Mouse (Mus musculus): ENCODE measurements at regions not wholly inside any gene's neighbourhood (a gene's known extent, or its start where the extent isn't known, plus 50 kb on each side); places are given as distances from the start of the nearest gene placed in this dataset.

DNA sequence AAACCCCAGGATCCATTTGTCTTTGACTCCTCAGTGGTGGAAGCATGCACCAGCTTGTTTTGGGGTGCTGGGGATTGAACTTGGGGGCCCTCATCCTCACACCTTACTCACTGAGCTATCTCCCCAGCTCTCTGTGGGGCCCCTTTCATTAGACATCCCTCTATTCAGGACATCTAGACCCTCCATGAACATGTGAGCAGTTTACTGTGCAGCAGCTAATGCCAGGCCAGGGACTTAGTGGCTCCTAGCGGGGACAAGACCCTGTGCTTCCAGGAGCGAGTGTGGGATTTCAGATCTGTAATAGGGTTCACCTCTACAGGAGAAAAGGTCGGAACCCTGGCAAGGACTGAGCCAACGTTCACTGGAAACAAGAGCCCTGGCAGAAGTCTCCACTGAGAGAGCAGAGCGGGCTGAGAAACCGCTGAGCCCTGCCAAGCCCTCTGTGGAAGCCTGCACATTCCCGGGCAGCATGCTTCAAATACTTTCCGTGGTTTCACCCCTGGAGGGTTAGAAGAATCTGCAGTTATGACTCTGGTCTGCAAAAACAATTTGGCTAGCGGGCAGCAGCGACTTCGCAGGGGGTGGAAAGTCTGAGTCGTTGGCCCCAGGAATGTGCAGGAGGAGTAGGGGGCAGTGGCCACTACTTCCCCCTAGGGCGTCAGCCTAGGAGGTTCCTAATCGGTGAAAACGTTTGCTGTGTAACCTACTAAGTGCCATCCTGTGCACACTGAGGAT is 125.6 kb downstream of the Smad6 start:
- no peak for DNase-seq (ENCODE audit: low spot score in 2 of 2)

DNA sequence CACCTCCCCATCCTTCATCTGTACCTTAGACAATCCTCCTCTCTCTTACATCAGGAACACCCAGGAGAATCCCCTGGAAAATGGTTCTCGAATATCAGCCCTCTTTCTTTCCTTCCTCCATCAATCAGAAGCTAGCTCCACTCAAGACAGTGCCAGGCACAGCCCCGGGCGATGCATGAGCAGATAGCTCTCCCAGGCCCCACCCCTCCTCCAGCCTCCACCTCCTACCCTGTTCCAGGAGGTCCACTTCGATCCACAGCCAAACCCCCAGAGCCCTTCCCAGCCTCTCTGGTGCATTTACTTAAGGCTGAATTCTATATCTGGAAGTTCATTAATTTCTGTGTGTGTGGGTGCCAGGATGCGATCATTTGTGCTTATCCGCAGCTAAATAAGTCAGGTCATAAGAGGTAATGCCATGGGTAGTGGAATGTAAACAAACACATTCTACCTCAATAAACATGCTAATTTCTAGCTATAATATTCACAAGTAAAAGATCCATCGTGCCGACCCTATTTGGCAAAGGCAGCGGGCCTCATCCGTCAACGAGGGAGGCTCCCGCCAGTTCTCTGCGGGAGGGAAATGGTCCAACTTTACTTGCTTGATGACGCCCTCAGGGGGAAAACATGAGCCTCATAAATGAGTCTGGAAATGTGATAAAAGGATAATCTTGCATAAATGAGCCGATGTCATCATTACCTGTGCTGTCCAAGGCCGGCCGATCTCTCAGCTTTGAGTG is 129.5 kb downstream of the Smad6 start:
- no peak for DNase-seq (ENCODE audit: low spot score in 2 of 2)

DNA sequence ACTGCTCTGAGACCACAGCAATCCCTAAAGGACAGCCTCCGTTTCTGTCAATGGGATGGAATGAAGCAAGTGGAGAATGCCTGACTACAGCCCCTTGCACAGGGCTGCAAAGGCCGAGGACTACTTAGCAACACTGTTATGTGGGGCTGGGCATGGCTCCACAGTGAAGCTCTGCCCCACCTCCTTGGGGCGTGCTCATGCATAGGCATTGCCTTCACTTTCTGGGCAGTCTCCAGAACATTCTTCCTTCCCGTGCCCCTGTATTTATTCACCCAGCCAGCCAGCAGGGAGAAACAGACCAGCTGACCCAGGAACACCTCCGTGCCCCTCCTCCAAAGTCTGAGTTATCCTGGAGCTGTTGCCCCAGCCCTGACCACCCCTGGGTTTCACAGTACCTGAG is 131.1 kb downstream of the Smad6 start:
- DNase-seq (ENCODE audit: low spot score in 2 of 2) = no peak

DNA sequence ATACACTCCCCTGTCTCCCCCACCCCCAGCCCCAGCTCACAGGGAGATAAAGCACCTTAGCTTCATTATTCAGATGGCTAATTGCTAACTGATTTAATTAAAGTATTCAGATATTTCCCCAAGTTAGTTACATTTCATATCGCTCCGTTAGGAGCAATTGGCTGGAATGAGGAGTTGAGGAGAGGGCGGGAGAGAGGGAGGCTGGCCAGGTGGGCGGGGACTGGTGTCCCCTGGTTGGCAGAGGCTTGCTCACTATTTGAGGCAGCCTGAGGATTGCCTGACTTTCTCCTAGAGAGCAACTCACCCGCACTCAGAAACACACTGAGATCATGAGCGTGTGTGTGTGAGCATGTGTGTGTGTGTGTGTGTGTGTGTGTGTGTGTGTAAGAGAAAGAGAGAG is 131.8 kb upstream of the Smad3 start:
- DNase-seq (ENCODE audit: low spot score in 2 of 2) = no peak

DNA sequence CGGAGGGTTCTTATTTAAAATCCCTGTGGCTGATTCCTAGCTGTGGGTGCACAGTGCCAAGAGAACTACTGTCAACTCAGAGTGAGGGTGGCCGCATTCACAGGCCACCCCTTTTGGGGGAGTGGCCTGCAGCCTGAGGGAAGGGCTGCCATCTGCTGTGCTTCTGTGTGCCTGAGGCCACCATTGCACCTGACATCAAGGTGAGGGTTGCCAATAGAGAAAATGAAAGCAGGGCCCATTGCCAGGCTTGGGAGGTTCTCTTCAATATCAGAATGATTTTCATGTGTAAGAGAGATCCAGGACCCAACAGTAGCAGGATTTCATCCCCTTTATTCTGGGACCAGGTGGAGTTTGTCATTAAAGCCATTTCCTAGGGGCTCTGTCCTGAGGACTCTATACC is 127.2 kb upstream of the Smad3 start:
- no peak for DNase-seq (ENCODE audit: low spot score in 2 of 2)

DNA sequence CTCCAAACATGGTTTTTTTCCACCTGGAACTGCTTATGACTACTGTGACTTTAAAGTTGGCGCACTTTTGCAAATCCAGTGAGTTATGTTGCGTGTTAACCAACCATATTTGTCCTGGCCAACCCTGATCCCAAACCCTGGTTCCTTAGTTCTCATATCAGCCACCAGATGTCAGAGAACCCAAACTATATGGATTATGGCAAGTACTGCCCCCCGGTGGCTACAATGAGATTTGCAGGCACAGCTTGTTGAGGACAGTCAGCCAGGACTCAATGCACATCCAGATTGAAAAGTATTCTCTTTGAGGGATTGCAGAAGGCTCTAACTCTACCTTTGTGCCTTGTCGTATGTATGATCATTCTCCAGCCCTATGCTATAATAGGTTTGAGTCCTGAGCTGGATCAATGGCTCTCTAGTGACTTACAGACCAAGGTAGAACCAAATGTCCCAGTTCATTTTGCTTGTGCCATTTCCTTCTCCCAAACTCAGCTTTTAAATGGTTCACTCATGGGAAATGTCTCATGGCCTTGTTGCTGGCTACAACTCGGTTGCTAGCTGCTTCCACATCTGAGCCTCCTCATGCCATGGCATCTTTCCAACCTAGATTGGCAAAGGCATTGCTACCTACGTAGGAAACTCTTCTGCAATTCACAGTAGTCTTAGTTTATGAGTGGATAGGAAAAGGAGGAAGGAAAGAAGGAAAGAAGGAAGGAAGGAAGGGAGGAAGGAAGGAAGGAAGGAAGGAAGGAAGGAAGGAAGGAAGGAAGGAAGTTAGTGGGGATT is 126.1 kb upstream of the Smad3 start:
- DNase-seq (ENCODE audit: low spot score in 2 of 2) = no peak

DNA sequence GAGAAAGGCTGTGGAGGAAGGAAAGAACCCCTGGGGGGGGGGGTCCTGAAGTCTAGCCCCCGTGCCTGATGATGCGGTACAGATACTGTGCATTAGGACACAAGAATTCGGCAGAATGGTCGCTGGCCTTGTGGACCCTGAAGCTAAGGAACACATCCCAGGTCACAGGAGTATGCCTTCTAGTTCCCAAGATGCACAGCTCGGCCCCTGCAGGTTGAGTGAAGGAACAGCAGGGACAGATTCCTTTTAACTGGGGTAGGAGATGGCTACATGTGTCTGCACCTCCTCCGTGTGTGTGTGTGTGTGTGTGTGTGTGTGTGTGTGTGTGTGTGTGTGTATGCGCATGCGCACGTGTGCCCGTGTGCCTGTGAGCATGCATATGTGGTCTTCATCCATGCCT is 123.9 kb upstream of the Smad3 start:
- no peak for DNase-seq (ENCODE audit: low spot score in 2 of 2)

DNA sequence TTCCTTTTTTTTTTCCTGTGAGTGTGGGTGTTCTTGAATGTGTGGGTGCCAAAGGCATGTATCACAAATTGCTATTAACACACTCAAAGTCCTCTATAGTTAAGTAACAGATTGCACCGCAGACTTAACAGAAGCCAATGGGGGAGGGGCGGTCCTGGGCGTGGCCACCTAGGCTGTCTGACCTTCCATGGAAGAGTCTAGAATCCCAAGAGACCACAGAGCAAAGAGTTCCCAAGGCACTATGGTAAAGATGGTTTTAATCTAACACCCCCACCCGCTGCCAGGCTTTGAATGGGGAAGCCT is 123.4 kb upstream of the Smad3 start:
- DNase-seq (ENCODE audit: low spot score in 2 of 2) = peak in 1 of 2 experiments; percentile 23

DNA sequence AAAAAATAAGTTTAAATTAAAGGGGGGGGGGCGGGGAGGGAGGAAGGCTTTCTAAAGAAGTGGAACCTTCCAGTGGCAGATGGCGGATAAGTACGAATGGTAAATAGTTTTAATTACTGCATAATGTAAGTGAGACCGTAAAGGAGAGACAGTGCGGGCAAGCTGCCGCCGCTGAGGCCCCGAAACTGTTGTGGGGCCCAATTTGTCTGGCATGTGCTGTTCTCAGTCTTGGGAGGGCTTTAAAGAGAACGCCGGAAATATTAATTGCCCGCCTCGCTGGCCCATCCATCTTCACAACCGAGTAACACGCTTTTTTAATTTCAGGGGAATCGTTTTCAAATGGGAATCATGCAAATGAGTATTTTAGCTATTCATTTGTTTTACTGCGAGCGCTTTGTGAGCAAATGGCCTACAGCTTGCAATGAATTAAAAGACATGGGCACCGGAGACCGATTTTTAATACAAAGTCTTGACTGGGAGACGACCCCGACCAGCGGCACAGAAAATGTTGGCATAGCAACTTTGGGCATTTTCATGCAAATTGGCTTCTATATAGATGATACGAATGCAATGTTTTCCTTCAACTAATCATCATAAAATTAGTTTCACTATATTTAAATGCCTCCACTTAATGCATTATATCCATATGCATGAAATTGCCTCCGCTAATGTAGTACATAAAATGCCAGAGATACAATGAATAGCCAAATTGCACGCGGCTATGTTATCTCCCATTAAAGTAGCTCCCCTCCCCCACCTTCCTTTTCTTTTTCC is 122.9 kb upstream of the Smad3 start:
- DNase-seq (ENCODE audit: low spot score in 2 of 2) = peak in 1 of 2 experiments; percentile 47

DNA sequence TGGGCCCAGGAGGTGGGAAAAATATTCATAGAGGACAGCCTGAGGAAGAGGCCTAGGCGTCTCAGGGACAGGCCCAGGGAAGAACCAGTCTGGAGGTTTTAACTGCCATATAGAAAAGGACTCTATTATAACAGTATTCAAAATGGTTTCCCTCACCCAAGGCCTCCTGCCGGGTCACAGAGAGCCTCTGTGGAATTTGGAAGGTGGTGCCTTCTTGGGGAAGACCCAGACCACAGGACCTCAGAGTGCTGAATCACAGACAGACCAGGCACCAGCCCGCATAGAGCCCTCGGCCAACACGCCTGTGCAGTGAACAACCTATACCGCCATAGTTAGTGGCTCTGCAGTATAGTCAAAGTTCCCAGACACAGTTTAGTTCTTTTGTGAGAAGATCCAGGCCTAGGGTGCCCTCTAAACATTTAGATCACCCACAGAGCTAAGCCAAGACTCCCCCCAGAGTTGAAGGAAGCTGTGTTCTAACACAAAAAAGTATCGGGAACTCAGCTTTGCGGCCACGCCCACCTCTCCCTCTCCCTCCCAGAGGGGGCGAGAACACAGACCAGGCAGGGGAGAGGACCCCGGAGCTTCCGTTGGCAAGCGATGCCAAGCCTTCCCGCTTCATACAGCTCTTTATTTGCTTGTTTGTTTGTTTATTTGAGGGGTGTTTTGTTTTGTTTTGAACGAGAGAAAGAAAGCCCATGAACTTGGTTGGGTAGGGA is 122.1 kb upstream of the Smad3 start:
- DNase-seq (ENCODE audit: low spot score in 2 of 2) = no peak

DNA sequence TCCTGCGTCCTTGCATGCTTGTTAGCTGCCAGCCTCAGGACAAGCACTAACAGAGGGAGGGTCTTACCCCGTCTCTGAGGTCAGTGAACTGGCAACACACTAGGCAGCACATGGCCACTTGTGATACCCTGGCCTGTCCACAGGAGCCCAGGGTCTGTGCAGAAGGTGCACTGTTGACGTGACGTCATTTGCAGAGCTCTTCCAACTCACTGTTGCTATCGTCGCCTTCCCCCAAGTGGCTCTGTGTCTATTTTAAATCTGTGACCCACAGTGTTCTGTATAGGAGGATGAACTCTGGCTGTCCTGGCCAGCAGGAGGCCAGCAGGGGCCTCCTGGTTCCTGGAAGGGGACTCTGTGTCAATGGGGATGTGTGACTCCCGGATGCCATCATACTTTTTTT is 120.1 kb upstream of the Smad3 start:
- no peak for DNase-seq (ENCODE audit: low spot score in 2 of 2)

DNA sequence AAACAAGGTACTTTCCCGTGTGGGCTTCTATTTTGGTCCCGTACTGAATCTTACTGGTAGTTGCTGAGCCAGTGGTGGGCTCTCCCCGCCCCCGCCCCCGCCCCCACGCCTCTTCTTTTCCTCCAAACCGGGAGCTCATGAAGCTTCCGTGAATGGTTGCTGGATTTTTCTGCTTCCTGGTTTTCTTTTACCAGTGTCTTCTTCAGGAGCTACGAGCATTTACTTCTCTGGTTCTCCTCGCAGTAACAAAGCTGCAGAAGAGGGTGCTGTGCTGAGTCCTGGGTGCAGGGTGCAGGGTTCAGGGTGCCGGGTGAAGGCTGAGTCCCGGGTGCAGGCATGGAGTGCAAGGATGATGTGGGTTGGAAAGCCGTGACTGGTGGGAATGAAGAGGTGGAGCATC is 119.1 kb upstream of the Smad3 start:
- DNase-seq (ENCODE audit: low spot score in 2 of 2) = no peak

DNA sequence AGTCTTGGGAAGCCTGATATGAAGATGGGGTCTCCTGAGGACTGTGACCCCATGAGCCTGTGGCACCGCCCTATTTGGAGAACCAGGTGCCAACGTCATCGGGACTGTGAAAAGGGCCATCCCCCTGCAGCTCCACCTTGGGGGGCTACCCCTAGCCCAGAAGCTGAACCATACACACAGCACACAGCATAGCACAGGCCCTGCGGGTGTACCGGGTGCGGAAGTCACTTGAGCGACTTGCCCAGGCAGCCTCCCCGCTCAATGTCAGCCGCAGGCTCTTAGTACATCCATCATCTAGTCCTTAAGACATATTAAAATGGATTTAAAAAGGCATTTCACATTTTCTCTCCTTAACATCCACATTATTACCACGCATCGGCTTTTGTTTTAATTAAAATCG is 118.2 kb upstream of the Smad3 start:
- DNase-seq (ENCODE audit: low spot score in 2 of 2) = no peak

DNA sequence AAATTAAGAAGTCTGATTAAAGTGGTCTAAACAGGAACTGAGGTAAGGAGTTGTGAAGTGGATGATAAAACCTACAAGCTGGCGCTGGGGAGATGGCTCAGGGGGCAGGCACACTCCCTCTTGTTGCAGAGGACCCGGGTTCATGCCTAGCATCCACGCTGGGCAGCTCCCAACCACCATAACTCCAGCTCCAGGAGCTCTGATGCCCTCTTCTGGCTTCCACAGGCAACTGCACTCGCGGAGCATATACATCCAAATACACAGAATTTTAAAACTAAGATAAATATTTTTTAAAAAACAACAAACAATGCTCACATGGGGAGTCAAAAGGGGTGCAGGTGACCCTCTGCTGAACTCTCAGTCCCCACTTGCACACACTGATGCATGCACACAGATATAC is 117.4 kb upstream of the Smad3 start:
- DNase-seq (ENCODE audit: low spot score in 2 of 2) = no peak

DNA sequence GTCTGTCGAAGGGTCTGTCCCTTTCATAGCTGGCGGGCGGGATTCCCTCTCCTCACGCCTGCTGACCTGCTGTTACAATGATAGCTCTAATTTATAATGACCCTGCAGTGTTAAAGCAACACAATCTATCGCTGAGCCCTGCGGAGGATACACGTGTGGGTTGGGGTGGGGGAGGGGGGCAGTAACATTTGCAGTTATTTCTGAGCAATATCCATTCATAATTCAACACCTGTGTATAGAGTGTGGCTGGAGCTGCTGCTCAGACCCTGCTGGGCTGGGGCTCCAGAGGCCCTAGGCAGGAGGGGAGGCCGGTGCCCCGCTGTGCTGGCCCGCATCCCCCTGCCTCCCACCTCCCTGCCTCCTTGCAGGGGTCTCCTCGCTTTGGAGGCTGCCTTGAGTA is 106.6 kb upstream of the Smad3 start:
- DNase-seq (ENCODE audit: low spot score in 2 of 2) = no peak

DNA sequence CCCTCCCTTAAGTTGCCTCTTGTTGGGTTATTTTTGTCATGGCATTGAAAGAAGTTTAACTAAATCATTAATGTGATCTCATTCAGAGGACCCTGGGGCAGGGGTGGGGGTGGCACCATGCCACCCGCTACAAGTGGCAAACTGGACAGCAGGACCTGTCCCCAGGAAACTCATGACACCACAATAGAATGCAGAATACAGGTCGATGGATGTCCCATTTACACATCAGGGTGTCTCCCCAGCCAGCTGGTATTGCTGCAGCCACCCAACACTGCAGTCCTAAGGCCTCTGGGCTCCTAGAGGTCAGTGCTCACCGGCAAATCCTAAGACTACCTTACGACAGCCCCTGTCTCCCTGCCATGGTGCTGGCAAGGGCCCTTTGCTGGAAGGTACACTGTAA is 105.5 kb upstream of the Smad3 start:
- DNase-seq (ENCODE audit: low spot score in 2 of 2) = no peak

DNA sequence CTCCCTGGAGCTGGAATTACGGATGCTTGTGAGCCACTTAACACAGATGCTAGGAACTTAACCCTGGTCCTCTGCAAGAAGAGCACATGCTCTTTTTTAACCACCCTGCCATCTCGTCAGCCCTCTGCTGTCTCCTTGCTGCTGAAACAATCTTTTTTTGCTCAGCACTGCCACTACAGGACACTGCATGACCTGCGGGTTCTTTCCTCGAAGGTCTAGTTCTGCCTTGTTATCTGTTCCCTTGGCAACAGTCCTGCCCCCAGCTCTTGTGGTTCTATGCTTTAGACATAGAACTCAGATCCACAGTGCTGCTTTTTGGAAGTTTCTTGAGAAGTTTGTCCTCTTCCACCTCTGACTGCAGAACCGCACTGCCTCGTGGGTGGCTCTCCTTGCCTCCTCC is 104.6 kb upstream of the Smad3 start:
- no peak for DNase-seq (ENCODE audit: low spot score in 2 of 2)

DNA sequence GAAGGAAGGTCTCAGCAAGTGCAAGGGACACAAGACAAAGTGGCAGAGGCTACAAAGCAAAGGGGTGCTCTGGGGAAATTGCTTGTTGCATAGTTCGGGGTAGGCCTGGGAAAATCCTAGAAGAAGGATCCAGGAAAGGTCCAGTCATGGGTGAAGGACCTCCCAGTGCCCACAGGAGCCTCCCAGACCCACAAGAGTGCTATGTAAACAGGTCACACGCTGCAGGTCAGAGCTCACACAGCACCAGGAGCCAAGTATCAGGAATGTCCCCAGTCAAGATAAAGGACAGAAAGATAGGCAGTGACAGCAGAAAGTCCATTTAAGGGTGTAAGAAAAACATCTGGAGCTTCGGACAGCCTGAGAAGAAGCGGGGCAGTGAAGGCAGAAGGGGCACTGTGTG is 103.6 kb upstream of the Smad3 start:
- DNase-seq (ENCODE audit: low spot score in 2 of 2) = no peak

DNA sequence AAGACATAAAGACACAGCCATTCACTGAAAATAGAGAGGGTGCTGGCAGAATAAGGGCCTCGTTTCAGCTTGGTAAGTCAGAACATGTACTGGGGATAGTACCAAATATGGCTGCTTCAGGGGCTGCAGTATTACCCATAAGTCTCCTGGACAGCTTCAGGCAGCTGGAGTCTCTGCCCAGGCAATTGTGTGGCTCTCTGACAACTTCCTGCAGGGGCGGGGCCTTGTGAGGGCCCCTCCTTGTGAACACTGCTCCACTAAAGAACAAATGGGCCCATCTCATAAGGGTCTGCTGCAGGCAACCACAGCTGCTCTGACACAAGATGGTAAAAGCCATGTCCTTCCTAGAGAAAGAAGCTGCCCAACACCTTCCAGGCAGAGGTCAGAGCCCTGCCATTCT is 102.4 kb upstream of the Smad3 start:
- no peak for DNase-seq (ENCODE audit: low spot score in 2 of 2)

DNA sequence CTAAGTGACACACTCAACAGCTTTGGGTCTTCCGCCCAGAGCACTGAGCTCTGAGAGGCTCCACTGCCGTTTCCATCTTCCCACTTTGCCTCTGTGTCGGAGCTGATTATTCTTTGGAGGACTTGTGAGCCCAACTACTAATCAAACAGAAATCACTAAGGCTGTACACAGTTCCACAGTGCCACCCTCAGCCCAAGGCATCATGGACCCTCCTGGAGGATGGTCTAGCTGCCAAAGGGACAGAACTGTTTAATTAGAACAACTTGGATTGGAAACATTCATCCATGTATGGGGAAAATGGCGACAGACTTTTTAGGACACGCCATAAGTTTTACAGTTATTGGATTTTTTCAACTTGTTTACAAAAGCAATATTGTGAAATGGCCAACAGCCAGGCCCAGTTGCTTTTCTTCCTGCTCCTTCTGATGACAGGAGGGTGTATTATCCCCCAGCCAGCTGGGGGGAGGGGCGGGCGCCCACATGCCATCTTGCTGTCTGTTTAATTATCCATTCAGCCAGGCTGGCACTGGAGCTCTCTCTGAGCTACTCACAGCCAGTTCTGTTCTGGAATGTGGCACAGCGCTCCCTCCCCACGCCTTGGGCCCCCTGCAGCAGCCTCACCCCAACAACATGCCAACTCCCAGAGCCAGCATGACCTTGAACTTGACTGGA is 98.4 kb upstream of the Smad3 start:
- DNase-seq (ENCODE audit: low spot score in 2 of 2) = peak; percentile 90 to 95

Data from layer of hippocampus, postnatal 14 days (tissue).